Mouse (Mus musculus) erythroblast, adult 5-6 weeks (primary cell): ENCODE data around the gene Cdh13. TPM values are rescaled to one million over a fixed set of nuclear protein-coding genes. Genes with fewer than 3 reads are reported as not detected.
"Not testable (repeated sequence)": the region's sequence is repeated elsewhere in the genome, so short reads cannot be mapped to it uniquely, and the experiment has no call there.

Experiments
- ATAC-seq: replicated peaks from 2 replicates; pipeline ENCODE4 v1.8.0; 2016; ENCODE audit warnings: moderate number of reproducible peaks, mild to moderate bottlenecking, moderate TSS enrichment, inconsistent platforms; ENCODE audit not compliant: poor library complexity, low FRiP score, severe bottlenecking
- total RNA-seq, 2 experiments: library from RNA; stranded (forward) in 1 of 2; stranded (reverse) in 1 of 2; fragments of 150-400 nt in 1 of 2; fragments of 200-764, 138-1000 nt in 1 of 2; gene quantifications; 2 replicates each; pipeline versions ENCODE4 v1.2.3 to v1.2.4; 2015 to 2017; ENCODE audit warnings: low replicate concordance in 2 of 2

The Cdh13 gene
- total RNA-seq, 2 experiments from 2014 or later = not detected

DNA sequence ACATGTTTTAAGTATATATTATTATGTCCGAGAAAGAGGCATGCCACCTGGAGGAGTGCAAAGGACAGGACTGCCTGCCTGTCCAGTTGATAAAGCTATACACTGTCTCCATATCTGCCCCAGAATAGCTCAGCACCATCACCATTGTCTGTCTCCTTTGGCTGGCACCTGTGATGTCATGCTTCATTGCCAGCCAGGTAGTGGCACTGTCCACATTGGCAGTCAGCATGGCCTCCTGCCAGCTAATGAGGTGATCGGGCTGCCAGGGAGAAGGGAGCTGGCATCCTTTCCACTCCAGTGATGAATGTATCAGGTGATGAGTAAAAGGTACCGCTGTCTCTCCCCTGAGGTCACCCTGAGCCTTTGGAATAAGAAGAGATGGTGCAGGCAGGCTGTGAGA lies 465.7 kb downstream of the Cdh13 start:
- no peak for ATAC-seq

DNA sequence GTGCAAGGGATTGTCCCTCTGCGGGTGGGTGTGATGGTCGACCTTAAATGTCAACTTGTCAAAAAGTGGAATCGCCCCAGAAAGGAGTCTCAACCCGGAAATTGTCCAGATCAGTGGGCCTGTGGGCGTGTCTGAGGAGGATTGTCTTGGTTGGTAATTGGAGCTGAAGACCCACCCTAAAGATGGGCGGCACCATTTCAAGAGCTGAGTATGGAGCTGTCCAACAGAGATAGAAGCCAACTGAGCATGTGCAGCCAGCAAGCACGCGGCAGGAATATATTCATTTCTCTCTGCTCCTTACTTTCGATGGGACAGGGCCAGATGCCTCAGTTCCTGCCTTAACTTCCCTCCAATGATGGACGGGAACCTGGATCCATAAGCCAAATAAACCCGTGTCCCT lies 466.3 kb downstream of the Cdh13 start:
- ATAC-seq = no peak

DNA sequence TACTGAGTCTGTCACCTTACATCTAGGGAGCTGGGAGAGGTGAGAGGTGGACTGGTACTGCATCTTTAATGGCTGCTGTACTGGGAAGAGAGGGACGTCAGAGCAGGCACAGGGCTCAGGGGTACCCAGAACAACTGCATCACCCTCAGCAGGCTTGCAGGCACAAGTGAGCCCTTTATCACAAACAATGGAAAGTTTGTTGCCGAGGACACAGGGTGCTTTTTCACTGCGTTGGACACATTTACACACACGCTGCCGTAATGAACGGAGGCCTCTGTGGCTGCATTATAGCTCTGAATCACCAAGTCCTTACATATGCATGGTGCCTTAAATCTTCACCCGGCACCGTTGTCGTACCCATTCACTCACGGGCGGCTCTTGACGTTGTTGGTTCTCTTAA lies 470.2 kb downstream of the Cdh13 start:
- no peak for ATAC-seq

DNA sequence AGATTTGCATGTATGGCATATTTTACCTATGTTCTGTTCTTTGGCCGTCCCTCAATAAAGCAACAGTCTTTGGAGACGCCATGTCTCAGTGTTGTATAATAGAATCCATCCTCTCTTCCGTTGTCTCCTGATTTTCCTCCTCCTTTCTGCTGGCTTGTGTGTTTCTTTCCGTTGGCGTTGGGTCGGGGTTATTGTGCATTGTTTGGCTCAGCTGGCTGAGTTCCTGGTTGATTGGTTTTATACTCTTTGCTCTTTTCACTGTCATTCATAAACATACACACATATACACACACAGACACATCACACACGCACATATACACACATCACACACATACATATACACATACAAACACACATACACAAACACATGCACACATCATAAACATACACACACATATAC lies 470.6 kb downstream of the Cdh13 start:
- ATAC-seq = no peak

DNA sequence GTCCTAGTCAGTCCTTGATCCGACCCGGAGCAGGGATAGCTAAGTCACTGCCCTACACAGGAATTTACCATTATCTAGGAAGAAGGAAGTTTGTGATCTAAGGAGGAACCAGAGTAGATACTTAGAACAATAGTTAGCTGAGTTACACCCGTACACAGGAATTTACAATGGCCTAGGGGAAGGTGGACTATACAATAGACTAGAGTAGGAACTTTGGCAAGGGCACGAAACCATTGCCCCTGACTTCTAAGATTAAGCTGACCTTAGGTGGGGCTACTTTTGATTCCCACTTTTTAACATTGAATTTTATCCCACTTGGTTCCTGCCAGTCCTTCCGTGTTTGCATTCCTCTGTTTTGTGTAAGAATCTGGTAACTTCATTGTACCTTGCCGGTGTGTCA lies 494.0 kb downstream of the Cdh13 start:
- not testable (repeated sequence) for ATAC-seq

DNA sequence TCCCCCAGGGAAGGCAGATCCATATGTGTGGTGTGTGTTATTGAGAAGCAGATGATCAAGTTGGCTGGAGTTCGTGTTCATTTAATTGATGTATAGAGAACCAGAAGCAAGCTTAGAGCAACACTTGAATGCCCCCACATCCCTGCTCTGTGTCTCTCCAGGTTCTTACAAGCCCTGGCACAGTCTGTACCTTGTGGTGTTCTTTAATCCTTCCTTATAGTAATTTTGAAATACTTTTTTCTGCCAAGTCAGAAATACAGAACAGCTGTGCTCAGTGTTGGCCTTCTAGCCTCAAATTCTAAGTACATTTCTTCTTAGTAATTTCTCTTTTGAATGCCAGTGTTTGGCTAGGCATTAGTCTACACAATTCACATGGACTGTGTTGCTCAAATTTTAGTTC lies 494.8 kb downstream of the Cdh13 start:
- ATAC-seq = no peak

DNA sequence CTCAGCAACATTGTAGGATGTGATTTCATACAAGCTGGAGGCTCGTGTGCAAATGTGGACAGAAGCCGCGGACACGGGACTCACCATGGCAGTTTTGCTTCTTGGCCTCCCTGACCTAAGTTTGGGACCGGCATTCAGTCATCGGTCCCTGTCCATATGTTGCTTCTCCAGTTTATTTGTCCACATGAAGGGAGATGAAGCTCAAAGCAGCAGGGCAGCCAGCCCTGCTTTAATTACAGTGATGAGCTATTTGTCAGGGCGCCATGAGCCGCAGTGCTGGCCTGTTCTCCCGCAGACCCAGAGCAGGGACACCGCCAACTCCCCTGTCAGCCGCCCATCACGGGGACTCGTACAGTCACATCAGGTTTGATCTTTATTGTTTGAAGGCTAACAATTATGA lies 502.1 kb downstream of the Cdh13 start:
- no peak for ATAC-seq

DNA sequence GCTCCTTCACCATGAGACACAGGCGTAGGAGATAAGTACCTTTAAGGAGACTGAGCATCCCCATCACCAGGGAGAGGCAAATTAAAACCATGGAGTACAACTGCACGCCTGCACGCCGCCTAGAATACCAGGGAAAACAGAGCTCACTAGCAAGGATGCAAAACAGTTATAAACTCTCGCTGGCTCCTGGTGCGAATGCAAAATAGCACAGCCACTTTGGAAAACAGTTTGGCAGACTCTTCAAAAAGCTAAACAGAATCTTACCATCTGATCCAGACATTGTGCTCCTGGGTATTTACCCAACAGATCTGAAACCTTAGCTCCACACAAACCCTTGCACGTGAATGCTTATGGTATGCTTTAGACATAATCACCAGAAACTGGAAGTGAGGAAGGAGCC lies 506.1 kb downstream of the Cdh13 start:
- ATAC-seq = no peak

DNA sequence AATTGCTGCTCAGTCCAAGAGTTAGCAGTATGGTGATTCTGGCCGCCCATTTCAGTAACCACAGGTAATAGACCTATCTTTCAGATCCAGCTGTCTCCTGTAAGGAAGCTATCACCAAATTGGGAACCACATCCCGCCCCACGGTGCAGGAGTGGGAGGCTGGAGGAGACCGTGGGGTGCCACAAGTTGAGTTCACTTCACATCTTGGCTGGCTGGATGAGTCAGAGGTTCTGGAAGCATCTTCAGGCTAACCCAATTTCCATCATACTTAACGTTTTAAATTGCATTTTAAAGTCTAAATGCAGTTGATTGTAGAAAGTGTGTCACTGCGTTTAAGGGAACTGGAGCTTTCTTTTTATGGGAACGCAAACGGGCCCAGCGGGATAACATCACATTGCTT lies 511.4 kb downstream of the Cdh13 start:
- no peak for ATAC-seq

DNA sequence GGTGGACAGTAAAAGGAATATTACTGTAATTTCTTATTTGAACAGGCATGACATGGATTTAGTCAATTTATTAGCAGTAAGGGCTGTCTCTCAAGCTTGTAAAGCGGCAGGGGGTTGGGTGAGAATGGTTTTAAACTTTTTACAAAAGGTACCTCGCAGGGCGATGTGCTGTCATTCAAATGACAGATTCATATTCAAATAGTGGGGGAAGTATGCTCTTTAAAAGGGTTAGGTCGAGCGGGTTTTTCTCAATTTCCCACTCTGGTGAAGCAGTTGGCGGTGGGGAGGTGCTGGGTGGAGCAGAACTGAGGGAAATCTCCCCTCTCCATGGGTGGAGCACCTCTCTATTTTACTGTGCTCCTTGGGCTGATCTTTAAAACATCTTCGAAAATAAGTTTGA lies 513.0 kb downstream of the Cdh13 start:
- no peak for ATAC-seq

DNA sequence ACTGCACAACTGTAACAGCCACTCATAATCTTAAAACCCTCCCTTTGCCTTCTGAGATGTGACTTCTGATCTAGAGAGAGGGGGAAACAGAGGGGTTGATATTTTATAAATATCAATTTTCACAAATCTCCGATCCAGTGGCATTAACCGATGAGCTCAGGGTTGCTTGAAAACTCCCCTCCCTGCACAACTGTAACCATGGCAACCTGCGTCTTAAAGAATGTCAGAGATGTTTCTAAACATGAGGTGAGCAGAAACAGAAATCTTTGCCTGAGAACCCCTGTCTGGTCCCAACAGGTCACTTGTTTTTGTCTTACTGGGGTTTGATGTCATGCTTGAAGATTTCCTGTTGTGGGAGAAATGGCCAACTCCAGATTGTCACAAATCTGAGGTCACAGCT lies 513.6 kb downstream of the Cdh13 start:
- no peak for ATAC-seq

DNA sequence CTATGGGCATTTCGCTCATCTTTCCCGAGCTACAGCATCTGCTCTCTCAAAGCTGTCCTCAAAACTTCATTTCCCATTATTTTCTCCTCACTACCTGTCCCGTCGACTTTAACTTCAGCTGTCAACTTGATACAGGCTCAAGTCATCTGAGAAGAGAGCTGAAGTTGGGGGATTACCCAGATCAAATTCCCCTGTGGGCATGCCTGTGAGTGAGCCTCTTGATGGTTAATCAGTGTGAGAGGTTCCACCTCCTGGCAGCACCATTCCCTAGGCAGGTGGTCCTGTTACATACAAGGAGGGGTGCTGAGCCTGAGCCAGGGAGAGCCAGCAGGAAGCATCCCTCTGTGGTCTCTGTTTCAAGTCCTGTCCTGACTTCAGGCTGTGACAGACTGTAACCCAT lies 519.6 kb downstream of the Cdh13 start:
- no peak for ATAC-seq

DNA sequence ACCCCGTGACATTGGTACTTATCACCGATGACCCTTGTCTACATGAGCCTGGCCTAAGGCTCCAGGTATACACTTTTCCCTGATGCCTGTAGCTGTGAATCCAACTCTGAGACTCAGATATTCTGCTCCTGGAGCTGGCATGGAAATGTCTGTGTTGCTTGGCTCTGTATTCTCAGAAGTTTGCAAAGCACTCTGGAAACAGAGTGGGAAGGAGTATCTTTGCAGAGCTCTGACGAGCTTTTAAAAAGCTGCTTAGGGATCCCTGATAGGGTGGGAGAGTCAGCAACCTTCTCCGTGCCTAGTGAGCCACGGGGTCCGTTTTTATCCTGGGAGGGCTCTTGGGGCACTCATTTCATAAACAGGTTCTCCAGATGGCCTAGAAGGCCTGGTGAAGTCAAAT lies 526.1 kb downstream of the Cdh13 start:
- ATAC-seq = no peak

DNA sequence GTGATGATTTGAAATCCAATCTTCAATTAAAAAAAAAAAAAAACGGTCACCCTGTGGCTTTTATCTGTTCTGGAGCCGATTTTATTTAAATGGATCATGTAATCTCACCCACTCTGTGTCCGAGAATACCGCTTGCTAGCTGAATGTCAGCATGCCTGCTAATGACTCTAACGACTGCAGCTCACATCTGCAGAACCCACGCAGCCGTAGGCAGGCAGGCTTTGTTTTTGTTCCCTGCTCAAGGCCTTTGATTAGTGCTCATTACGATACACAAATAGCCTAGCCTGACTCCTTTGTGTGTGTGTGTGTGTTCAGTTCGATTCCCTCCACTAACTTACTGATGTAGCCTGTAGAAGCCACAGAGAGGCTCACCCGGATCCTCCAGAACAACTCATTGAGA lies 531.5 kb downstream of the Cdh13 start:
- ATAC-seq = no peak

DNA sequence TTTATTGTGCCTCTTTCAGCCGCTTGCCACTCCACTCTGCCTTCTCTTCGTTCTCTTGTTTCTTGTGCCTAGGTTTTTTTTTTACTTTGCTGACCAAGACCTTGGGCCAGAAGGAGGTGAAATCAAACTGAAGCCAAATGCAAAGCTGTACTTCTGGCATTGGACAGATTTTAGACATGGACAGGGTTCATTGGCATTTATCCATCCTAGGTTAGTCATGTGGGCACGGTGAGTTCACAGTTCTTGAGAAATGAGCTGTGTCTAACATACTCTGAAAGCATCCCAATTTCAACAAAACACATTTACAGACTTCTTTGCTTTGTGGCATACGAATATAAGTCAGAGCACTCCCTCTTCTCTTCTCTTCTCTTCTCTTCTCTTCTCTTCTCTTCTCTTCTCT lies 543.2 kb downstream of the Cdh13 start:
- no peak for ATAC-seq

DNA sequence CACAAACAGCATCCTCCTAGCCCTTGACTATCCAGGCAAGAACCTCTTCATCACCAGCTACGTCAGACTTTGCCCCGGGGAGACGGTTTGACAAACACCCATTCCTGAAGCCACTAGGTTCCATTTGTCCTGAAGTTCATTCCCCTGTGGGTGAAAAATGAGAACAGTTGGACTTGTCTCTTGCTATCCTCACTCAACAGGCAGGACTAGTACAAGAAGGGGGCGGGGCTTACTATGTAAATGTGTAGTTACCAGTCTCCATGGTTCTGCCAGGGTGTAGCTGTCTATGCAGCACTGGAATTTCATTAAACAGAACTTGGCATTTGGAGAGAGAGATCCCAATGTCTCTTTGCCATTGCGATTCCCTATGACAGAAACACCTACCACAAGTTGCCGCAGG lies 544.2 kb downstream of the Cdh13 start:
- no peak for ATAC-seq

DNA sequence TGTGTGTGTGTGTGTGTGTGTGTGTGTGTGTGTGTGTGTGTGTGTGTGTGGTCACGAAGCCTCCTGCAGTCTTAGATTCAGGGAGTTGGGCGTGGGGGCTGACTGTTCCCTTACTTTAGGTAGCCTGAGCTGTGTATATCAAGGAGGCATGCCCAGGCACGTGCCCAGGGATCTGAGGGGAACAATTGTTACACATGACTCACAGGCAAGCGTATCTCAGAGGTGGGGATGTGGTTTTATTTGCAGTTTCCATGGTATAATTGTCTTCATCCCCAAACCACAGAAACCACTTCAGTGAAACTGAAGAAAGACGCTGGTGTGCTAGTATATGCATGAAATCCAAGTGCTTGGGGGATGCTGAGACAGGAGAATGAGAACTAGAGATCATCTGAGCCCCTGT lies 546.8 kb downstream of the Cdh13 start:
- no peak for ATAC-seq

DNA sequence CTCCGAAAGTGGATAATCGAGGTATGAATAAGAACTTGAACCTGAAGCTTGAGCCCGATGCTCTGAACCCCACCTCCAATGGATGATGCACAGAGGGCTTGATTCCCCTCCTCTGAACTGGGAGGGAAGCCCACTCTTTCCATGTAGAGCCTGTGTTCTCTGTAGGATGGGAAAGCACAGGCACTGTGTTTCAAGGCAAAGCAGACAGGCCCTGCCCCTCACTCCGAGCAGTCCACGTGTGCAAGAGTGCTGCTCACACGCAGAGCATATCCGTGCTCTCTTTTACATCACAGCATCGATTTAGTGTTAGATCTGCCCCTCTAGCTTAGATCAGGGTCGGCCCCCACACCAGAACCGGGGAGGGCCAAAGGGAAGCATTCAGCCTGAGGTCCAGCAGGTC lies 547.5 kb downstream of the Cdh13 start:
- ATAC-seq = no peak

DNA sequence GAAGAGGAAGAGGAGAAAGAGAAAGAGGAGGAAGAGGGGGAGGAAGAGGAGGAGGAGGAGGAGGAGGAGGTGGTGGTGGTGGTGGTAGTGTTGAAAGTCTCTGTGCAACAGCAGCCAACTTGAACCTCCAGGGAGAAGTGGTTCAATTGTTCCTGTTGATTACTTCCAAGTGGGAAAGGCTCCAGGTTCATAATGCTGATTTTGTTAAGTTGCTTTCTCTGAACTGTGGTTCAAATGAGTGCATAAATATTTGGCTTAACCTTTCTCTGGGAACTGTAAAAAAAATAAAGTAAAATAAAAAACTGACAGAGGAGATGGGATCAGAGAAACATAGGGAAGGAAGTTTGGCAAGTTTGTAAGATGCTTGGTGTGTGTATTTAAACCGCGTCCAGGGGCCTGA lies 555.3 kb downstream of the Cdh13 start:
- ATAC-seq = no peak

DNA sequence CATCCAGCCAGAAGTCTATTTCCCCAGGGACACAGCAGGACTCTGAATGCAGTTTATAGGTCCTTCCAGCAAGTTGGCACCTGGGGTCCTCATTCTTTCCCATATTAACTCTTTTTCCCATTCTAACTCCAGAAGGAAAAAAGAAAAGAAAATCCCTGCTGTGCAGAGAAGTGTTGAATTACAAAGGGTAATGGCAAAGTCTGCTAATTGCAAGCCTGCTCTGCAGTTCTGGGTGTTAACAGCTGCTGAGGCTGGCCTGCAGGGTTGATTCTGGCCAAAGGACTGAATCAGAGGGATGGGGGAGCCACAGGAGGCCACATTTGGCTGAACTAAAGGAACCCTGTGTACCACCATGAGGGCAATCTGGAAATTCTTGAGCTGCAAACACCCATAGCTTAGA lies 562.2 kb downstream of the Cdh13 start:
- ATAC-seq = no peak

DNA sequence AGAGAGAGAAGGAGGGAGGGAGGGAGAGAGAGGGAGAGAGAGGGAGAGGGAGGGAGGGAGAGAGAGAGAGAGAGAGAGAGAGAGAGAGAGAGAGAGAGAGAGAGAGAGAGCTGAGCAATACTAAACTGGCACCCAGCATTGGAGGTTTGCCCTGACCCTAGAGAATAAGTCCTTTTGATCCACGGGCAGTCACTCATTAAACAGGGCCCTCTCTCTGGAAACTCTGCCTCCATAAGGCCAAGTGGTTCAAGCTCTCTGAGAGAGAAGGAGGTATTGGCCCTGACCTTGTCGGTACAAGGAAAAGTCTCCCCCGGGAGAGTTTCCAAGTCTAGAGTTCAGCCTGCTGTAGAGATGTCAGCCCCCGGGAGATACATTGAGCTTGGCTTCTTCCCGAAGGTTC lies 564.5 kb downstream of the Cdh13 start:
- no peak for ATAC-seq

DNA sequence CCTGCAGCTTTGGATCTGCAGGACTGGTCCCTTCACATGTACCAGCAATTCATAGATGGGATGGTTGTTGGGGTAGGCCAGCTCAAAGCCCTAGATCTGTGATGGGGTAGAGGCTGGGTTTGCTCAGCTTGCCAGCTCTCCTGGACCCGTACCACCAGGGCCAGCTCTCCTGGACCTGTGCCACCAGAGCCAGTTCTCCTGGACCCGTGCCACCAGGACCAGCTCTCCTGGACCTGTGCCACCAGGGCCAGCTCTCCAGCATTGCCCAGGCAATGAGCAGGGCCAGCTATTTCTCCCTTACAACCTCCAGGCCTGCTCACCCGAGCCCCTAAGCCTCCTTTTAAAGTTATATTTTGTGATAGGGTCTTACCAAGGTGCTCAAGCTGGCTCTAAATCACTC lies 566.0 kb downstream of the Cdh13 start:
- no peak for ATAC-seq

DNA sequence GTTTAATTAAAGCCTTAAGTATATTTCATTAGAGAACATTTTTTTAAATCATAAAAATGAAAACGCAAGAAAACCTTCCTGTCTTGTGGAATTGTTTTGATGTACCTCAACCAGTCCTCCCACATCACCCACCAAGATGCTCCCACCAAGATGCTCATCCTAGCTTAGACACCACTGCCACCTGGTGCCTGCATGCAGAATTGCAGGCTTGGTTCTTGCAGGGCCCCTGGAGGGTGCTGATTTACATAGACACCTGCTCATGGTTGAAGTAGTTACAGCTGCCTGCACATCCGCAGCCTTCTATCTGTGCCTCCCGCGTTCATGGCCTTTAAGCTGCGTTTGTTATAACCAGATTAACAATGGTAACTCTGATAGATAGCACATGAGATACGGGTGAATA lies 566.8 kb downstream of the Cdh13 start:
- no peak for ATAC-seq
